Mouse (Mus musculus): ENCODE data around the gene Lrrc32. TPM values are rescaled to one million over a fixed set of nuclear protein-coding genes. Genes with fewer than 3 reads are reported as not detected.

Lrrc32 gene
- total RNA-seq, 1 experiment from 2014 or later: not detected

DNA sequence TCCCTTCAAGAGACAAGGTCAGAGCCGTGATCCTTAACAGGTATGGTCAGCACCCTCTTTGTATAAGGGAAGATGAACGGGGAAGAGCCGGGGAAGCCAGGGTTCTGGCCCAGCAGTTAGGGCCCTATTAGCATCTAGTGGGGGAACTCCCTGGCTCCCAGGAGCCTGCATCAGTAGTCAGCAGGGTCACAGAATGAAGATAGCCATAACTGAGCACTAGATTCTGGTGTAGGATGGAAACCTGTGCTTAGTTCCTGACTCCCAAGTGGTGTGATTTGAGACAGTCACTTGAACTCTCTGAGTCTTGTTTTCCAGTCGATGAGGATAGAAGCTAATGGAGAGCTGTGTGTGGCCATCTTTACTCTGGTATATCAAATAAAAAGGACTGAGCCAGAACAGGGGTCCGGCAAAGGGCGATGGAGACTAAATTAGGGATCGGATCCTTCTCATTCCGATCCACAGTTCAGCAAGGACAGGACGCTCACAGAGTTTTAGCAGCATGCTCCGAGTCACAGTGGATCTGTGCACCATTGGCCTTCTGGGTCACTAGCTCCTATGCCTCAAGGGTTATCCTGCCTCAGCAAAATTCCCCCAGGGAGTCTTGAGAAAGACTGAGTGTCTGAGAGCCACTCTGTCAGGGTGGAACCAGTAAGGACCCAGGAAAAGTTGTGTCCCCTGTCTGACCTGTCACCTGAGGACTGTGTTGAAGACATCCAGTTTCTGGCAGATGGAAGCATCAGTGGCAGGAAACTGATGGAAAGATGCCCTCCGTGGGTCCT lies 1.7 kb upstream of the Lrrc32 start:
- ATAC-seq (replicated peaks; ENCODE audit: low read depth, poor library complexity, severe bottlenecking): no peak

DNA sequence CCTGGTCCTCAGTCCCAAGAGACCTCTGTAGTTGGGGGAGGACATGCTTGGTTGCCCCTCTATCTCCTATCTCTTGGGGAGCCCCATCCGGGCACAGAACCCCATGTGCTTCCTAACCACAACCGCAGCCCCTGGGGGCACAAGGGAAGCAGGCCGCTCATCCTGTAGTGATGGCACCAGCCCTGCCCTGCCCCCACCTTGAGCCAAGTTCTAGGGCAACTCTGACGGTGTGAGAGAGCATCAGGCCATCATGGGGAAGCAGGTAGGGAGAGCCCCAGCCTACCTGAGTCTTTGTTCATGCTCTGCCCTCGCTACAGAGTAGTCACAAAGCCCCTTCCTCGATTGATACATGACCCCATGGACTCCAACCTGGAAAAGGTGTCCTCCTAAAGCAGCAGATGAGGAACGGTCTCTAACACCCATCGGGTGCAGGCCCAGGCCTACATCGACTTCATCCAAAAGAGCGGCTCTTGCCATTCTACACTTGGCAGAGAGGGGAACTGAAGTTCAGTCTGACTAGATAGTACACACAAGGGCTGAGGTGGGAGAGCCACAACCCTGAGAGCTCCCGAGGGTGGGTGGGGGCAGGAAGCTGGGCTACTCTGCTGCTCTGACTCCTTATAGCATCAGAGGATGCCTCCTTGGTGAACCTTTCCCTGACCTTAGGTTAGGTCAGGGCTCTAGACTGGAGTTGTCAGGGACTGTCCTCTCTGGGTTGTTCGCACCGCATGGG lies 519 bp upstream of the Lrrc32 start:
- peak; percentile 43 for ATAC-seq (replicated peaks; ENCODE audit: low read depth, poor library complexity, severe bottlenecking)

DNA sequence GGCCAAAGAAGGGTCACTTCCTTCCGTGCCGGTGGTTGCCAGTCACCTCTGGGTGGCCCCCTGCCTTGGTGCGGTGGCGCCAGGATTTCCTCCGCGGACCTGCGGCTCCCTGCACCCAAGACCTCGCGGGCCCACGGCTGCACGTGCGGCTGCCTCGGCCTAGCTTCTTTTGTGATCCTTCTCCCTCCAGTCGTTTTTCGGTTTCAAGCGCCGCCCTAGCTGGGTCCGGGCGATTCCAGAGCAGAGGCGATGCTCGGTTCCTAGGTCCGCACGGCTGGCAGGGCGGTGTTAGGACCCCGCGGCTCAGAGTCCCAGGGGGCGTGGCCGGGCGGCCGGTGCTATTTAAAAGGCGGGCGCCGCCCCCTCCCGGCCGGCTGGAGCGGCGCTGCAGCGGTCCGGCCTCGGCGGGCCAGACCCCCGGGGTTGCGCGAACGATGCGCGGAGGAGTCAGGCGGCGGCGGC lies 571 bp downstream of the Lrrc32 start:
- ATAC-seq (replicated peaks; ENCODE audit: low read depth, poor library complexity, severe bottlenecking): peak; percentile 34

DNA sequence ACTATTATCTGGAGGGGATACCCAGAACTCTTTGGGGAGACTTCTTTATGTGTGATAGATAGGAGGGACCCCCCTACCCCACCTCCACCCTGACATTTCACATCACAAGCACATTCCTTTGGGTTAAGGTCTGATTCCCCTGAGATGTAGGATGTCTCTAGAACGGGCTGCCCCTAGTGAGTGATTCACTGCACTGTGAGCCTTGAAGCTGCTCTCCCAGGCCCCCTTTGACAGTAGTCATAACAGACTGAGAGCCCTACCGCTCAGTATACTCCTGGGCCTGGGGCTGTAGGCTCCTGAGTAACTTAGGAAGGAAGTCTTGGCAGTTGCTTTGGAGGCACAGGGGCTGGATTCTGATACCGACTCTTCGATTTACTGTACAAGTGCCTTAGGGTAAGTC lies 1.2 kb downstream of the Lrrc32 start:
- ATAC-seq (replicated peaks; ENCODE audit: low read depth, poor library complexity, severe bottlenecking): no peak

DNA sequence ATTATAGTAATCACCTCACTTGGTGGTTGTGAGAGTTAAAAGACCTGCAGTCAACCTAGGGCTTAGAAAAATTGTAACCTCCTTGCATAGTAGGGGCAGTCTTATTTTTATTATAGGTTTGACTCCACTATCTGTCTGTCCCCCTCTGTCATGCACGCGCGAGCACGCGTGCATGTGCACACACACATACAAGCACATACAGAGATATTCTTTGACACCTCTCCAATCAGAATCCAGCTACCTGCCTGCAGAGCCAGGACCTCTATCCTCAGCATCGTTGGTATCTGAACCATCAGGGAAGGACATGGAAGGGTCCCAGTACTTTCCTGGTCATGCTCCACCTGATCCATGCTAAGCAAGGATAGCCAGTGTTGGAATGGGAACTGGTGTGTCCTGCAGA lies 1.8 kb downstream of the Lrrc32 start:
- no peak for ATAC-seq (replicated peaks; ENCODE audit: low read depth, poor library complexity, severe bottlenecking)

DNA sequence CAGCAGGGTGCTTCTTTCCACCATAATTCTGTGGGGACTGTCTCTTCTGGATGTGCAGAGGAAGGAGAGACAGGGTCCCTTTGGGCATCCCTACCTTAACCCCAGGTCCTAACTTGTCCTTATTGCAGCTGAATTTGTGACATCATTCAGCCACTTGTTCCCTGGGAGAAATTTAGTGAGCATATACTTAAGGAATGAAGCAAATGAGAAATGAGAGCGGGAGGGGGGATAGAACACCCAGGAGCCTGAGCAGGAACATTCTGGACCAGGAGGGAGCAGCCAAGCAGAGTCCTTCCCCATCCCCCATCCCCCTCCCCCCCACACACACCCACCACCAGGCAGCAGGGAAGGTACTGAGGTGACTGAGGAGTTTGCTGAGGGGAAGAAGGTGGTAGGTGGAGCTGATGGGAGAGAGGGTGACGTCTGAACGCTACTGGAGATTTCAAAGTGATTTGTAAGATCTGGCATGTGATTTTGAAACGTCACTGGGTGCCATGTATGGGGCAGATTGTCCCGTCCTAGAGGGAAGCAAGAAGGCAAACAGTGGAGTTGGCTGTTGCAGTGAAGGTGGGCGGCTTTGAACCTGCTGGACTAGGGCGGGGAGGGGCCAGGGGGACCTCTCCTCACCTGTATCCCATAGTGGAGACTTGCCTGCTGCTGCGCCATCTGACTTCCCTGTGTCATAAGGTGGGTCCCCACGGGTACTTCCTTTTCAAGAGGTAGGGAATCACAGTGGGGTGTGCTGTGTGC lies 2.5 kb downstream of the Lrrc32 start:
- no peak for ATAC-seq (replicated peaks; ENCODE audit: low read depth, poor library complexity, severe bottlenecking)

DNA sequence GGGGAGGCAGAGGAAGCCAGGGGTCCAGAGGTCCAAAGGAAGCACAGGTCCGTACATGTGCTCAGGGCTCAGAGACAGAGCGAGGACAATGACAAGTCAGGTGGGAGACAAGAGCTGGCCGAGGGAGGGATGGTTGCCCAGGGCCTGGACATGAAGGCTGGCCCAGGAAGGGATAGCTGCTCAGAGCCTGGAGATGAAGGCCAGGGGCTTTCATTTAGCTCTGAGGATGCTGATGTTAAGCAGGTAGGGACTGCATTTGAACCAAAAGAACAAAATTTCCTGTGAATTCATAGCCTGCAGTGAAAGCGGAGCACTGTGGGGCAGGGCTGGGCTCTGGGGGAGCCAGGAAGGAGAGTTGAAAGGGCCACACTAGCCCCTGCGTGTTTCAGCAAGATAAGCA lies 3.2 kb downstream of the Lrrc32 start:
- no peak for ATAC-seq (replicated peaks; ENCODE audit: low read depth, poor library complexity, severe bottlenecking)

DNA sequence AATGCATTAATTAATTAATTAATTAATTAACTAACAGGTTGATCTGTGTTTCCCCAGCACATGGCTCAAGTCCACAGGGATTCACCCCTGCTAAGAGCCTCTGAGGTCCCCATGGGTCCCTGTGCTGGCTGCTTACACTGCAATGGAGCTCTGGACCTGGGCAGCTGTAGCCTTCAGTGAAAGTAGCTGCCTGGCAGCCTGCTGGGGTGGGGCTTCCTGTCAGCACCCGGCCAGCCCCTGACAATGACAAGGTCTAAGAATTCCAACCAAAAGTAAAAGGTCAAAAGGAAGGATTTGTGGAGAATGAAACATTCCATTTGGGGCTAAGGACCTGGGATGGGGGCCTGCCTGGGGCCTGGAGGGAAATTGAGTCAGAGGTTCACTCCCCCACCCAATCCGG lies 4.2 kb downstream of the Lrrc32 start:
- no peak for ATAC-seq (replicated peaks; ENCODE audit: low read depth, poor library complexity, severe bottlenecking)

DNA sequence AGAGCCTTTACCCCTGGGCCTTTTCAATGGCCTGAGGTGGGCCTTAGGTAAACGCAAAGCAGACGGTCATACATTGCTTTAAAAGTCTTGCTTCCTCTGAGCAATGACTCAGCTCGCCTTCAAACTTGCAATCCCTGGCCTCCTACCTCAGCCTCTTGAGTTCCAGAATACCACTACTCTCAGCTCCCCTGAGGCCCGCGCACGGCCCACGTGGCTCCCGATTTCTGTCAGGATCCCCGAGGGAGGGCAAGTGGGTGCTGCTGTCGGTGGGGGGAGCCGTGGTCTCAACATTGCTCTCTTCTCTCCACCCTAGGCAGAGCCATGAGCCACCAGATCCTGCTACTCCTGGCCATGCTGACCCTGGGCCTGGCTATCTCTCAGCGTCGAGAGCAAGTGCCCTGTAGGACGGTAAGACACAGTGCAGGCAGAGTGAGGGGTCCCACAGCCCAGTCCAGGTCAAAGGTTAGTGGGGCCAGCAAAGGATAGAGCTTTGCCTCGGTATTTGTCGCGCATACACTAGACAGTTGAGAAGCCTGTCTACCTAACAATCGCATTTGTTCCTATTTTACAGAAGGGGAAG lies 4.9 kb downstream of the Lrrc32 start:
- 0 out of 2 replicates have a peak, but pooled peaks have one; percentile 33 for ATAC-seq (replicated peaks; ENCODE audit: low read depth, poor library complexity, severe bottlenecking)

DNA sequence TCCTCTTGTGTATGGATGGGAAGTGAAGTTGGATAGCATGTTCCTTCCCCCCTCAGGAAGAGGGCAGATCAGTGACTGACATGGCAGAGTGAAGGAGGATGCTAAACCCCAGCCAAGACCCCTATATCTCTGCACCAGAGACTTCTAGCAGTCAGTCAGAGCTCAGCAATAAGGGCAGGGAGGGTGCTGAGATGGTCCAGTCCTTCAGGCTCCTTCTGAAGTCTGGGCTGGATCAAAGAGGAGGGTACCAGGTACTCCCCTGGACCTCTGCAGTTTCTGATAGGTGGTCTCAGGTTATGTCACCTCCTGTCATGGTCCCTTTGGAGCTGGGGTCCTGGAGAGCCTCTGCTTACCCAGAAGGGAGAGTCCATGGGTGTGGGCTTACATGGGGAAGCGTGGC lies 6.5 kb downstream of the Lrrc32 start:
- ATAC-seq (replicated peaks; ENCODE audit: low read depth, poor library complexity, severe bottlenecking): no peak

DNA sequence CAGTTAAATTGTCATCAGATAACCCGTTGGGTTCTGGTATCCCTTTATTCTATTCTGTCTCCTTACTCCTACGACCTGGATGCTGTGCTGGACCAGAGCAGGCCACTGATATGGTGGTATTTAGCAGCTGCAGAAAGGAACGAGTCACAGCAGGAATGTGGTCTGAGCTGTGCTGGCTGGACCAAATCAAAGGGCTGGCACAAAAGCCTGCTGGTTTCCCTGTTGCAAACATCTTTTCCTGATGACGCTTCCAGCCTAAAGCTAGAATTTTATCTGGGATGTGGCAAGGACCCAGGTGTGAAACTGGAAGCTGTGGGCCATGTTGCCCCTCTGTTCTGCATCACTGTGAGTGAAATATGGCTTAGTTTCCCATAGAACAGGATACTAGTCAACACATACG lies 8.4 kb downstream of the Lrrc32 start:
- ATAC-seq (replicated peaks; ENCODE audit: low read depth, poor library complexity, severe bottlenecking): no peak

DNA sequence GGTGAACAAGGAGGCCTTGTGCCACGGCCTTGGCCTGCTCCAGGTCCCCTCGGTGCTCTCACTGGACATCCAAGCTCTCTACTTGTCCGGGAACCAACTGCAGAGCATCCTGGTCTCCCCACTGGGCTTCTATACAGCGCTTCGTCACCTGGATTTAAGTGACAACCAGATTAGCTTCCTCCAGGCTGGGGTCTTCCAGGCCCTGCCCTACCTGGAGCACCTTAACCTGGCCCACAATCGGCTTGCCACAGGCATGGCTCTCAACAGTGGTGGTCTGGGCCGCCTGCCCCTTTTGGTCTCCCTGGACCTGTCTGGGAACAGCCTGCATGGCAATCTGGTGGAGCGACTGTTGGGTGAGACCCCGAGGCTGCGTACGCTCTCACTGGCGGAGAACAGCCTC lies 9.0 kb downstream of the Lrrc32 start:
- ATAC-seq (replicated peaks; ENCODE audit: low read depth, poor library complexity, severe bottlenecking): no peak

DNA sequence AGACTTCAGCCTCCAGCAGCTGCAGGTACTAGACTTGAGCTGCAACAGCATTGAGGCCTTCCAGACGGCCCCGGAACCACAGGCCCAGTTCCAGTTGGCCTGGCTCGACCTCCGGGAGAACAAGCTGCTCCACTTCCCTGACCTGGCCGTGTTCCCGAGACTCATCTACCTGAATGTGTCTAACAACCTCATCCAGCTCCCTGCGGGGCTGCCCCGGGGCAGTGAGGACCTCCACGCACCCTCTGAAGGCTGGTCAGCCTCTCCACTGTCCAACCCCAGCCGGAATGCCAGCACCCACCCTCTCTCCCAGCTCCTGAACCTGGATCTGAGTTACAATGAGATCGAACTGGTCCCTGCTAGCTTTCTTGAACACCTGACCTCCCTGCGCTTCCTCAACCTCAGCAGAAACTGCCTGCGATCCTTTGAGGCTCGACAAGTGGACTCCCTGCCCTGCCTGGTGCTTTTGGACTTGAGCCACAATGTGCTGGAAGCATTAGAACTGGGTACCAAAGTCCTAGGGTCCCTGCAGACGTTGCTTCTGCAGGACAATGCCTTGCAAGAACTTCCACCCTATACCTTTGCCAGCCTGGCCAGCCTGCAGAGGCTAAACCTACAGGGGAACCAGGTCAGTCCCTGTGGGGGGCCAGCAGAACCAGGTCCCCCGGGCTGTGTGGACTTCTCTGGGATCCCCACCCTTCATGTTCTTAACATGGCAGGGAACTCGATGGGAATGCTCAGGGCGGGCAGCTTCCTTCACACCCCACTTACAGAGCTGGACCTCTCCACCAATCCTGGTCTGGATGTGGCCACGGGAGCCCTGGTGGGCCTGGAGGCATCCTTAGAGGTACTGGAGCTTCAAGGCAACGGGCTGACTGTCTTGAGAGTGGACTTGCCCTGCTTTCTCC lies 9.8 kb downstream of the Lrrc32 start:
- ATAC-seq (replicated peaks; ENCODE audit: low read depth, poor library complexity, severe bottlenecking): no peak

DNA sequence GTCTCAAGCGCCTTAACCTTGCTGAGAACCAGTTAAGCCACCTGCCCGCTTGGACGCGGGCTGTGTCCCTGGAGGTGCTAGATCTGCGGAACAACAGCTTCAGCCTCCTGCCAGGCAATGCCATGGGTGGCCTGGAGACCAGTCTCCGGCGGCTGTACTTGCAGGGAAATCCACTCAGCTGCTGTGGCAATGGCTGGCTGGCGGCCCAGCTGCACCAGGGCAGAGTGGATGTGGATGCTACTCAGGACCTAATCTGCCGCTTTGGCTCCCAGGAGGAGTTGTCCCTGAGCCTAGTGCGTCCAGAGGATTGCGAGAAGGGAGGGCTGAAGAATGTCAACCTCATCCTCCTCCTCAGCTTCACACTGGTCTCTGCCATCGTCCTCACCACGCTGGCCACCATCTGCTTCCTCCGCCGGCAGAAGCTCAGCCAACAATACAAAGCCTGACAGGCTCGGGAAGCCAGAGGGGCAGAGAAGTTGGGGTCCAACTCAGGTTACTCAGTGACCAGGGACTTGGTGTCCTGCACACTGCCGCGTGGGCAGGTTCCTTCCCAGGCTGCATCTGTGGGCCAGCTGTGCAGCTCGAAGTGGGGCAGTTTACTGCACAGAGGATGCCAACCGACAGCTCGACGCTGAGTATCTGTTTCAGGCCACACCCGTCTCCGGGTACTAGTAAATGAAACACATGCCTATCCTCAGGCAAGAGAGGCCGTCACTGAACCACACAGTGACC lies 10.6 kb downstream of the Lrrc32 start:
- ATAC-seq (replicated peaks; ENCODE audit: low read depth, poor library complexity, severe bottlenecking): no peak

DNA sequence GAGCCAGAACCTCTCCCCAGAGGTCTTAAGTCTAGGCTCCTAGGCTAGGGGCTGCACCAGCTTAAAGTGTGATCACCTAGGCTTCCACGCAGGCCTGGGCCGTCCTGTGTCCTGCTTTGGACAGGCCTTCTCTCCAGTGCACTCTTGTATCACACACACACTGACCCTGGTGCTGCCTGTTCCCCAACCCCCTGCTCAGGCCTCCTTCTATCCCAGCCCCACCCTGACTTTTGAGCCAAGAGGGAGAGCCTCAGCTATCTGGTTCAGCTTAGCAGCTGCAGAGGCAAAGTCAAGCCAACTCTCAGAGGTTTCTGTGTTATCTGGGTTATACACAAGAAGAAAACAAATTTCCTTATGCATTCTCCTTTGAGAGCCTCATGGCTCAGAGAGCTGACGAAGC lies 11.4 kb downstream of the Lrrc32 start:
- no peak for ATAC-seq (replicated peaks; ENCODE audit: low read depth, poor library complexity, severe bottlenecking)

DNA sequence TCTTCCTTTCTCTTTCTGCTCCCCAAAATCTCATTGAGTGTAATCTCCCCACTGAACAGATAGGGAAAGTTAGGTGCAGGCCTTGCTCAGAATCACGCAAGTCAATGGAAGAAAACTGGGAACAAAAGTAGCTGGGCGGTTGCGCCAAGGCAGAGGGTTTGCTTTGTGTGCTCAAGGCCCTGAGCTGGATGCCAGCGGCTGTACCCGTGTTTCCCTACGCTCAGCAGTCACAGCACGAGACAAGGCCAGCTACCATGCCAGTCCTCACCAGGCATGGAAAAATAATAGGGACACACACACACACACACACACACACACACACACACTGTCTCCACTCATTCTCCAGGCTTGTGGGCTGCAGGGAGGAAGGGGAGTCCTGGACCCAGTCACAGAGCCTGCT lies 12.0 kb downstream of the Lrrc32 start:
- no peak for ATAC-seq (replicated peaks; ENCODE audit: low read depth, poor library complexity, severe bottlenecking)

DNA sequence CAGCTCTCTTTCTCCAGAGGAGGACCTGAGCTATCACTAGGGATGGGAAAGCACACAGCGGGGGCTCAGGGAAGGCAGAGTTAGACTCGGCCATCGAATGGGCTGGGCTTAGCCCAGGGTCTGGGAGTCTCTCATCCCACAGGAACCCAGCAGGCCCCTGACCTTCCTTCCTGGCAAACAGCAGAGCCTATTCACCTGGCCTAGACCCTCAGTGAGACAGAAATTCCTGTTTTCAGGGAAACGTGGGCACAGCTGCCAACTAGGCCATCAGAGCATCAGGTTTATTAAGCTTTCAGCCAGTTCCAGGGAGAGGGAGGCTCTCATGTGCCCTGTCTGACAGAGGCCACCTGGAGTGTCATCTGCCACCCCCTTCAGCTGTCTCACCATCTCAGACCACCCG lies 13.8 kb downstream of the Lrrc32 start:
- ATAC-seq (replicated peaks; ENCODE audit: low read depth, poor library complexity, severe bottlenecking): no peak

DNA sequence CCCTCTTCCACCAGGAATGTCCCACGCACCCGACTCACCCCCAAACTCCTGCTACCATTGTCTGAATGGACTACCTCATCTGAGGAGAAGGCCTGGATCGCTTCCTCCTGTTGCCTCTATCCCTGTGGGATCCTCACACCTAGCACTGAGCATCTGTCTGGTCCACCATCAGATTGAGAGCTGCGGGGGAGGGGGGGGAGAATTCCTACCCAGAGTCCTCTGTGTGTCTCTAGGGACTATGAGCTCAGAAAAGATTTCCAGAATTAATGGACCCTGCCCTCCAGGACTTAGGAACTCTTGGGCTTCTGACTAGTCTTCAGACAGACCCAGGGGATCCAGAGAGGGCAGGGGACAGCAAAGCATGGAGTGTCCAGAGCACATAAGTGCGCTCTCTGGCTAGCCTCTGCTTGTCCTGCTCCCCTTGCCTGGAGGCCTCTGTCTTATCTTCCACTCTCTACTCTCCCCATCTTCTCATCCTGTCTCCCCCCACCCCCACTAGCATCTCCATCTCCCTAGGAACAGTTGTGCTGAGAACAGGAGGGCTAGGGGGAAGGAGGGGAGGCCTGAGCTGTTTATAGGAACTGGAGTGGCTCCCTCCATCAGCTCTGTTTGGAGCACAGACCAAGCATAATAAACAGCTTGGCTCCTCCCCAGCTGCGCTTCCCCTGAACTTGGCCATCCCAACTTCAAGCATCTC lies 15.0 kb downstream of the Lrrc32 start:
- ATAC-seq (replicated peaks; ENCODE audit: low read depth, poor library complexity, severe bottlenecking): no peak

All from common myeloid progenitor, adult 5-6 weeks (primary cell).